10 mouse cellular contexts compared by ENCODE assay signal in genomic region chr8:125385519-125386150, GRCm38 (mm10).
DNase-seq lines count a peak whose midpoint lies in the region; ATAC-seq and TF ChIP-seq lines count a peak whose summit lies in the region.
"Had no signal": no experiment of that assay in that cellular context is flagged by ENCODE, and none has a peak within 500 bp of the region (broad histone marks: within the 10 kb centered on the region; RNA-seq: fewer than 3 reads in every experiment).

No protein-coding gene starts in this region.

- DNase-seq in thymus, adult 2 months, result peak; percentile 9
- DNase-seq in thymus, postnatal 0 days (ENCODE audit: low spot score), result no peak
- DNase-seq in kidney, postnatal 10 days, result peak; percentile 42
- peak; percentile 100 for DNase-seq in liver, adult 2 months (ENCODE audit: extremely low read depth, low read depth, low spot score)
- peak; percentile 37 for DNase-seq in neural tube, embryonic 10.5 days (ENCODE audit: extremely low spot score, low spot score)
- no peak for DNase-seq in natural killer cell, adult 2 months (ENCODE audit: low spot score in 2 of 2)

- 60% methylated on average over 6 of the region's 6 CpGs for WGBS in thymus, adult 2 months
- 18% methylated on average over 6 of the region's 6 CpGs for WGBS in embryonic facial prominence, embryonic 15.5 days
- WGBS in heart, embryonic 13.5 days, result 24% methylated on average over 6 of the region's 6 CpGs
- 13% methylated on average over 6 of the region's 6 CpGs for WGBS in liver, adult 2 months

- peak; percentile 85 for ATAC-seq in embryonic facial prominence, embryonic 15.5 days (ENCODE audit: insufficient number of reproducible peaks, low FRiP score, low TSS enrichment, low read depth)
- ATAC-seq in heart, embryonic 13.5 days (ENCODE audit: extremely low read depth, insufficient number of reproducible peaks, low FRiP score, low TSS enrichment), result 0 out of 2 replicates have a peak, but pooled peaks have one; percentile 34

- TF ChIP-seq POLR2A in thymus, adult 2 months (IDR thresholded peaks at IDR 0.05; ENCODE audit: control insufficient read depth, extremely low read depth, insufficient read depth, low read length, poor library complexity), result no peak
- TF ChIP-seq POLR2A in liver, adult 2 months (IDR thresholded peaks at IDR 0.05; ENCODE audit: extremely low read depth, insufficient read depth, low read length), result peak; percentile 41; the same call in 1 of the 2 replicates

- no peak overlapping the region for H3K27ac ChIP-seq in thymus, adult 2 months (ENCODE audit: control insufficient read depth, insufficient read depth, low read length)
- H3K27ac ChIP-seq in embryonic facial prominence, embryonic 15.5 days (replicated peaks), result peak overlapping the region; percentile 71
- peak overlapping the region; percentile 85 for H3K27ac ChIP-seq in heart, embryonic 13.5 days (replicated peaks)
- H3K27ac ChIP-seq in liver, adult 2 months (replicated peaks; ENCODE audit: insufficient read depth, low read depth, low read length), result peak overlapping the region; percentile 91
- H3K27ac ChIP-seq: macrophage had no signal

- H3K4me1 ChIP-seq in thymus, adult 2 months (replicated peaks; ENCODE audit: control insufficient read depth, insufficient read depth, low read length), result peaks cover 14% of the 10 kb centered on the region
- peaks cover 47% of the 10 kb centered on the region for H3K4me1 ChIP-seq in embryonic facial prominence, embryonic 15.5 days
- H3K4me1 ChIP-seq in heart, embryonic 13.5 days, result peaks cover 67% of the 10 kb centered on the region
- H3K4me1 ChIP-seq in liver, adult 2 months (ENCODE audit: control insufficient read depth, insufficient read depth, low read length), result peaks cover 19% of the 10 kb centered on the region

- no peak overlapping the region for H3K4me3 ChIP-seq in thymus, adult 2 months (ENCODE audit: control insufficient read depth, insufficient read depth, low read length)
- no peak overlapping the region for H3K4me3 ChIP-seq in embryonic facial prominence, embryonic 15.5 days (replicated peaks)
- H3K4me3 ChIP-seq in heart, embryonic 13.5 days, result no peak overlapping the region
- no peak overlapping the region for H3K4me3 ChIP-seq in liver, adult 2 months (ENCODE audit: insufficient read depth, low read depth, low read length)

- H3K27me3 ChIP-seq in thymus, adult 2 months (ENCODE audit: control insufficient read depth, insufficient read depth, low read length), result no peaks in the 10 kb centered on the region
- no peaks in the 10 kb centered on the region for H3K27me3 ChIP-seq in embryonic facial prominence, embryonic 15.5 days
- H3K27me3 ChIP-seq in heart, embryonic 13.5 days (replicated peaks), result no peaks in the 10 kb centered on the region
- no peaks in the 10 kb centered on the region for H3K27me3 ChIP-seq in liver, adult 2 months (ENCODE audit: control insufficient read depth, insufficient read depth, low read length)
- H3K27me3 ChIP-seq: CH12.LX had no signal

- no peak overlapping the region for H3K4me2 ChIP-seq in embryonic facial prominence, embryonic 15.5 days (replicated peaks)
- no peak overlapping the region for H3K4me2 ChIP-seq in heart, embryonic 13.5 days

- no peak overlapping the region for H3K9ac ChIP-seq in embryonic facial prominence, embryonic 15.5 days
- H3K9ac ChIP-seq in heart, embryonic 13.5 days, result peak overlapping the region; percentile 68
- no peak overlapping the region; the same call in 1 of the 2 replicates for H3K9ac ChIP-seq in liver, adult 2 months (ENCODE audit: low read depth, low read length)

- no peaks in the 10 kb centered on the region for H3K9me3 ChIP-seq in embryonic facial prominence, embryonic 15.5 days (replicated peaks)
- H3K9me3 ChIP-seq in heart, embryonic 13.5 days, result no peaks in the 10 kb centered on the region

- no peaks in the 10 kb centered on the region for H3K79me2 ChIP-seq in liver, adult 2 months (ENCODE audit: control insufficient read depth, insufficient read depth, low read length)

- no peaks in the 10 kb centered on the region for H3K36me3 ChIP-seq in thymus, adult 2 months (ENCODE audit: control insufficient read depth, insufficient read depth, low read length)
- H3K36me3 ChIP-seq in embryonic facial prominence, embryonic 15.5 days, result no peaks in the 10 kb centered on the region
- H3K36me3 ChIP-seq in heart, embryonic 13.5 days, result no peaks in the 10 kb centered on the region
- H3K36me3 ChIP-seq in liver, adult 2 months (ENCODE audit: control insufficient read depth, insufficient read depth, low read length), result no peaks in the 10 kb centered on the region

- TF ChIP-seq CTCF in thymus, adult 2 months (IDR thresholded peaks at IDR 0.05; ENCODE audit: borderline replicate concordance, control insufficient read depth, extremely low read depth, insufficient read depth, low read length, poor library complexity), result no peak
- TF ChIP-seq CTCF in liver, adult 2 months (IDR thresholded peaks at IDR 0.05; ENCODE audit: low read depth, low read length), result no peak

Comparison
In these comparisons a context has a peak if more than half of its experiments do, and no peak if none do; other contexts are left out.
1. DNase-seq: peak in thymus, adult 2 months (single experiment), kidney, postnatal 10 days (single experiment), liver, adult 2 months (single experiment) and neural tube, embryonic 10.5 days (single experiment); none in thymus, postnatal 0 days (single experiment) and natural killer cell, adult 2 months (0 of 2).